Mouse (Mus musculus): ENCODE measurements around the gene Dnase1. TPM values are rescaled to one million over a fixed set of nuclear protein-coding genes. Genes with fewer than 3 reads are reported as not detected.
"Not testable (repeated sequence)": the region's sequence is repeated elsewhere in the genome, so short reads cannot be mapped to it uniquely, and the experiment has no call there.

Gene Dnase1
- total RNA-seq, 2 experiments from 2014 or later: not detected

- DNase-seq (ENCODE audit: low spot score in 2 of 2): no peak
Measured at GRCm38 (mm10) chr16:4044093-4044492, 7.4 kb downstream of the Dnase1 start.

- no peak for DNase-seq (ENCODE audit: low spot score in 2 of 2)
Measured at GRCm38 (mm10) chr16:4045524-4045923, 8.8 kb downstream of the Dnase1 start.

GRCm38 (mm10) chr16:4052601-4053000 is 15.9 kb downstream of the Dnase1 start:
- DNase-seq (ENCODE audit: low spot score in 2 of 2): no peak

- DNase-seq (ENCODE audit: low spot score in 2 of 2): no peak
Measured at GRCm38 (mm10) chr16:4053811-4054210, 17.1 kb downstream of the Dnase1 start.

GRCm38 (mm10) chr16:4064945-4065344 is 28.2 kb downstream of the Dnase1 start:
- DNase-seq (ENCODE audit: low spot score in 2 of 2): no peak

- peak in 1 of 2 experiments; percentile 56 for DNase-seq (ENCODE audit: low spot score in 2 of 2)
Measured at GRCm38 (mm10) chr16:4068588-4068987, 31.8 kb downstream of the Dnase1 start.

- no peak for DNase-seq (ENCODE audit: low spot score in 2 of 2)
Measured at GRCm38 (mm10) chr16:4074297-4074696, 37.6 kb downstream of the Dnase1 start.

- DNase-seq (ENCODE audit: low spot score in 2 of 2): no peak
Measured at GRCm38 (mm10) chr16:4074836-4075235, 38.1 kb downstream of the Dnase1 start.

GRCm38 (mm10) chr16:4077384-4078061 is 40.8 kb downstream of the Dnase1 start, which contains the start of gene Trap1:
Trap1 (minus strand) TSS chr16:4077827.
- peak; percentile 93 to 94 for DNase-seq (ENCODE audit: low spot score in 2 of 2)

- DNase-seq (ENCODE audit: low spot score in 2 of 2): not testable (repeated sequence)
Measured at GRCm38 (mm10) chr16:4078302-4078701, 41.6 kb downstream of the Dnase1 start.

- no peak for DNase-seq (ENCODE audit: low spot score in 2 of 2)
Measured at GRCm38 (mm10) chr16:4079656-4080055, 42.9 kb downstream of the Dnase1 start.

- not testable (repeated sequence) for DNase-seq (ENCODE audit: low spot score in 2 of 2)
Measured at GRCm38 (mm10) chr16:4080419-4080818, 43.7 kb downstream of the Dnase1 start.

- DNase-seq (ENCODE audit: low spot score in 2 of 2): no peak
Measured at GRCm38 (mm10) chr16:4085051-4085450, 48.3 kb downstream of the Dnase1 start.

- DNase-seq (ENCODE audit: low spot score in 2 of 2): no peak
Measured at GRCm38 (mm10) chr16:4085851-4086387, 49.2 kb downstream of the Dnase1 start.

- no peak for DNase-seq (ENCODE audit: low spot score in 2 of 2)
Measured at GRCm38 (mm10) chr16:4087214-4087913, 50.6 kb downstream of the Dnase1 start.

Small RNA genes lying within 50 kb of the gene (microRNA-seq; reads per million reads assigned to microRNA genes)
- not detected for gene Gm23413

Other genes starting within 250 kb of the Dnase1 start
- not detected for gene Olfr15, start 206.1 kb upstream of the Dnase1 start, total RNA-seq (2021)
- gene Zfp174, start 189.7 kb upstream of the Dnase1 start, total RNA-seq (2021): 1 to 10 TPM; 1.7 to 1.9 TPM
- 10 to 100 TPM; 37.3 to 43.1 TPM for gene Naa60, start 164.6 kb upstream of the Dnase1 start, total RNA-seq (2021)
- gene Zfp597, start 152.4 kb upstream of the Dnase1 start, total RNA-seq (2021): 10 to 100 TPM; 10.6 to 11.9 TPM
- gene Gm20695, start 152.3 kb upstream of the Dnase1 start, total RNA-seq (2021): under 1 TPM; 0.36 to 0.44 TPM
- 1 to 10 TPM; 3.1 to 5.6 TPM for gene 1700037C18Rik, start 128.3 kb upstream of the Dnase1 start, total RNA-seq (2021)
- gene Cluap1, start 128.1 kb upstream of the Dnase1 start, total RNA-seq (2021): 10 to 100 TPM; 12.3 to 13.3 TPM
- 1 to 10 TPM; 2.5 to 3.6 TPM for gene Nlrc3, start 60.3 kb upstream of the Dnase1 start, total RNA-seq (2021)
- gene Slx4, start 33.2 kb upstream of the Dnase1 start, total RNA-seq (2021): 10 to 100 TPM; 20.8 to 21.0 TPM
- 10 to 100 TPM; 85.4 to 91.3 TPM for gene Trap1, start 40.9 kb downstream of the Dnase1 start, total RNA-seq (2021)
- 10 to 100 TPM; 59.2 to 64.6 TPM for gene Crebbp, start 177.1 kb downstream of the Dnase1 start, total RNA-seq (2021)

Data from gastrocnemius, postnatal 4 days (tissue).